Mouse (Mus musculus) liver, adult (tissue): Measurements from ENCODE around the gene Arhgap35.

Experiments
- GATA4 ChIP-seq: IDR thresholded peaks from 2 replicates; pipeline ENCODE4 v1.6.1; 2014; ENCODE audit warnings: mild to moderate bottlenecking, low read length; ENCODE audit not compliant: insufficient replicate concordance

Gene Arhgap35

GRCm38 (mm10) chr7:16501571-16501970 is 113.2 kb downstream of the Arhgap35 start:
- no peak for TF ChIP-seq GATA4

DNA sequence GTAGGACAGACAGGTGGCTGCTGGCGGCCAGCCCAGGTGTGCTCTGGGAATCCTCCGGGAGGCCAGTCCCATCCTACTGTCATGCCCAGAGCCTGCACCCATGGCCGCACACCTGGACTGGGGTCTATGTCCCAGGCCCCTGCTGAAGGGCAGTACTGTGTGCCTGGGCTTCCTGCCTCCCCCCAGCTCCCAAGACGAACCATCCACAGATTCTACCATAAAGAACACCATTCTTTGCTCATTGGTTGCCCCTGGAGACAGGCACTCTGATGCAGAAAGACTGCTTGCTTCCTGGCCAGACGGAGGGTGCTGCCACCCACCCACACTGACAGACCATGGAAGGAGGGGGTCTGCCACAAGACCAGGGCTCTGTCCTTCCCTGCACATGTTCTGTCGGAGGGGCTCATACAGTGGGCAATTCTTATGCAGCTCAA is 115.1 kb downstream of the Arhgap35 start:
- TF ChIP-seq GATA4, result no peak

- no peak for TF ChIP-seq GATA4
Observed at GRCm38 (mm10) chr7:16496260-16496659, 118.5 kb downstream of the Arhgap35 start.

DNA sequence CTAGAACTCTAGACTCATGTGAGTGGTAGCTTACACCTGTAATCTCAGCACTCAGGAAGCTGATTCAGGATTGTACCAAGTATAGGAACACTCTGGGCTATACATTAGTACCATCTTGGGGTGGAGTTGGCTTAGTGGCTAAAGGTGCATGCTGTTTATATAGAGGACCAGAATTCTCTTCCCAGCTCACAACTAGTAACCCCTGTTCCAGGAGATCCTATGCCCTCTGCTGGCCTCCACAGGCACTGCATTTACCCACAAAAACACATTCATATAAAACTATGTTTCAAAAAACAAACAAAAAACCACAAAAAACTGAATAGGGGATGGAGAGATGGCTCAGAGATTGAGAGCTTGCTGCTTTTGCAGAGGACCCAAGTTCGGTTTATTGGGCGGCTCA is 121.4 kb downstream of the Arhgap35 start:
- TF ChIP-seq GATA4, result no peak

DNA sequence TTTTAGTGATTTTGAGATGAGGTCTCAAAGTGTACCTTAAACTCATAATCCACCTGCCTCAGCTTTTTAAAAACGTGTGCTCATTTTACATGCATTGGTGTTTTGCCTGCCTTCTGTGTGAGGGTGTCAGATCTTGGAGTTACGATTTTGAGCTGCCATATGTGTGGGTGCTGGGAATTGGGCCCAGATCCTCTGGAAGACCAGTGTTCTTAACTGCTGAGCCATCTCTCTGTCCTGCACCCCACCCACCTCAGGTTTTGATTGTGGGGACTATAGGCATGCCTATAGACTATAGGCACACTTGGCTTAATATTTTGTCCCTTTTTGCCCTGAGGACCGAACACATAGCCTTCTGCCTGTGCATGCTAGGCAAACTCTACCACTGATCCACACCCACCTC is 122.6 kb downstream of the Arhgap35 start:
- no peak for TF ChIP-seq GATA4

GRCm38 (mm10) chr7:16491759-16492158 is 123.0 kb downstream of the Arhgap35 start:
- no peak for TF ChIP-seq GATA4

GRCm38 (mm10) chr7:16489948-16490347 is 124.8 kb downstream of the Arhgap35 start:
- no peak for TF ChIP-seq GATA4

GRCm38 (mm10) chr7:16488816-16489215 is 126.0 kb downstream of the Arhgap35 start:
- TF ChIP-seq GATA4, result no peak

- no peak for TF ChIP-seq GATA4
Observed at GRCm38 (mm10) chr7:16477628-16478027, 137.2 kb downstream of the Arhgap35 start, which contains the start of gene Npas1. Gene Npas1, minus strand, starts transcription at chr7:16477728.

DNA sequence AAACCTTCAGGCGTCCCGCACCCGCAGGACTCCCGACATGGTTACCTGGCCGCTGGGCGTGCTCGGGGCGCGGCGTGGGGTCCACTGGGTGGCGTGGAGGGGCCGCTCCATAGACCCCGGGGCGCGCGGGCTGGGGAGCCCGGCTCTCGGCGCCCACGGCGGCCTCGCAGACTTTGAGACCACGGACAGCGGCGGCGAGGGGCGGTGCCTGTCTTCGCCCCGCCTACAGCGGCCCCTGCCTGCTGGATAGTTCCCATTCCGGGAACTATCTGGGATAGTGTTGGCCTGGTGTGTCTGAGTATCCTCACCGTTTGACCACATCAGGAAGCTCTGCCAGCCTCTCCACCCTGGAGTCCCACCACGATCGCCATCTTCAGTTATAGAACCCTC is 138.2 kb downstream of the Arhgap35 start:
- TF ChIP-seq GATA4, result no peak

DNA sequence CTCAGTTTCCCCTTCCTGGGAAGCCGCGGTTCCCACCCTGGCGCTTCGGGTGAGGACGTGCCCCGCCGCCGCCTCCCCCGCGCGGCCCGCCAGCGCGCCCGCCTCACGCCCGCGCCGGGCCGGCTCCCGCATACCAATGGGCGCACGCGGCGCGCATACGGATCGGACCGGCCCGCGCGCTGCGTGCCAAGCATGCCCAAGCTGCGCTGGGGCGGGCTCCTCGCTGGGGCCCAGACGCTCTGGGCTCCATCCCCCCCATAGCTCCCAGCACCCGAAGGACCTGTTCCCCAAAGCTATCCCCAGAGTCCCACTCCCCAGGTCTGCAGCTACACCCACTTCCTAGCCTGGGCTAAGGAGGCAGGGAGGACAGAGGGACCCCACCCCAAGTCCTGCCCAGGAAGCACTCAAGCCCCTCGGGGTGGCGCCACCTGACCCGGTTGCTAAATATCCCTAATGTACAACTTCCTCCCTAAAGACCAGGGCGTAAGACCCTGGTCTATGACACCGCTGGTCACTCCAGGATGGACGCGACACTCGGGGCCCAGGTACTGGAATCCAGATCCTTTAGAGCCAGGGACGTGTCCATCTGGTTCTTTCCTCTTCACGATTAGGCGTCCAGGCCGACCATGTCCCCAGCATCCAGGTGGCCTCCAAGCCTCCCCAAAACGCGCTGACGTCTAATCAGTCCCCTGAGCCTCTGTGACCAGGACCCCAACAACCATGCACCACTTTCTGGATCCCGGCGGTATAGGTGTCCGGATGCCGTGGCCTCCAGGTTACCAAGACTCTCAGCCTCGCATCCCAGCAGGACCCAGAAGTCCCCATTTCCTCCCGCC is 138.8 kb downstream of the Arhgap35 start:
- no peak for TF ChIP-seq GATA4

GRCm38 (mm10) chr7:16475321-16475720 is 139.5 kb downstream of the Arhgap35 start:
- no peak for TF ChIP-seq GATA4

DNA sequence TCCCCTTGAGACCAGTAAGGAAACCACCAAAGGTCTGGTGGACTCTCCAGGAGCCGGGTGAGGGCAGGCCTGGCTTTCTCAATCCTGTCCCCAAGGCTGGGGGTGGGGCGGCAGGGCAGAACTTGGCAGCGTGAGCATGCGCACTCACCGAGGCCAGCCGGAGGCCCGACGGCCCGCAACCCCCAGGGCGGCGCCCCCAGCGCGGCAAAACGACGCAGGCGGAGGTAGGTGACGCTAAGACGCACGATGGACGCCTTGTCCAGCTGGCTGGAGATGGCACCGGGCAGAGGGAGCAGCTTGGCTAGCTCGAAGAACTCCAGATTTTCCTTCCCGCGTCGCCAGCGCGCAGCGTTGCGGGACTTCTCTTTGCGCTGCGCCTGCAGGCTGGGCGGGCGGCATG is 140.3 kb downstream of the Arhgap35 start:
- no peak for TF ChIP-seq GATA4

- no peak for TF ChIP-seq GATA4
Observed at GRCm38 (mm10) chr7:16473847-16474246, 140.9 kb downstream of the Arhgap35 start.

GRCm38 (mm10) chr7:16472116-16472709 is 142.6 kb downstream of the Arhgap35 start:
- no peak for TF ChIP-seq GATA4

DNA sequence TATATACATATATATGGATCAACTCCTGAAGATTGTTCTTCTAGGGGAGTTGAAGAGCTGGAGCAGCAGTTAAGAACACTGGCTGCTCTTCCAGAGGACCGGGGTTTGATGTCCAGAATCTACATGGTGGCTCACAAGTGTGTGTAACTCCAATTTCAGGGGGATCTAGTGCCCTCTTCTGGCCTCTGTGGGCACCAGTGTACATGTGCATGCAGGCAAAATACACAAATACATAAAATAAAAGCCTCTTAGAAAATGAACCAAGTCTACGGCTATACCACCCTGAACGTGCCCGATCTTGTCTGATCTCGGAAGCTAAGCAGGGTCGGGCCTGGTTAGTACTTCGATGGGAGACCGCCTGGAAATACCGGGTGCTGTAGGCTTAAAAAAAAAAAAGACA is 143.2 kb downstream of the Arhgap35 start:
- no peak for TF ChIP-seq GATA4
